Mouse (Mus musculus) adrenal gland, adult (tissue): Measurements from ENCODE around the gene Snu13.

ENCODE experiments used
- DNase-seq, 2 experiments: peaks; one replicate each; pipeline ENCODE4 v3.0.0; 2022 to 2023; ENCODE audit warnings: low spot score in 1 of 2; ENCODE audit not compliant: inconsistent age in 2 of 2

Snu13 gene

DNA sequence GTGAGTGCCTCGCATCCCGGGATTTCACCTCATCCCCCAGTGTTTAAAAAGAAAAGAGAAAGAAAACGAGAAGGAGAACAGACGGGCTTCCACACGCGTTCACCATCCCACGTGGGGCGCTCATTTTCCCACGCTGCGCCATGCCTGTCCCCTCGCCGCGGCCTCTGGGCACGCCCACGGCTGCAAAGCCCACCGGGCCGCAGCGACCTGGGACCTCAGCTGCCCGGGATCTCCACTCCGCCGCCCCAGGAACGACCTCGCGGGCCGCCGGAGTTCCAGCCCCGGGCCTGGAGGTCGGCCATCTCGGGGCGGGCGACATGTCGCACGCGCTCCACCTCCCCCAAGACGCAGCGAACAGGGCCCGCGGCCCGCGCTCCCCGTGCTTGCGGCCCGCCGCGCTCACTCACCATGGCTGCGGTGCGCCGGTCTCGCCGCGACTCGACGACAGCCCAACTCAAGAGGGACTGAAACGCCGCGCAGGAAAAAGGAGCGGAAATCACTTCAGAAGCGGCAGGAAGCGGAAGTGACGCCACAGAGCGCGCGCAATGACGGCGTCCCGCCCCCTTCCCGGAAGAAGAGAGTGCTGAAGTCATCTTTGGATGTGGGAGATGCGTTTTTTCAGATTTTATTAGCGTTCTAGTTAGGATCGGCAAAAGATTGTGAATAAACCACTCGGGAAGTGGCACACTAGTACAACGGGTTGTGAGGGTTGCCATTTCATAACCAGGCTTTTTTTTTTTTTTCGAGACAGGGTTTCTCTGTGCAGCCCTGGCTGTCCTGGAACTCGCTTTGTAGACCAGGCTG lies at the start of gene Snu13:
Gene Snu13 (minus strand): TSS at position 519 of the 804 bp plus-strand sequence.
- peak; percentile 93 to 98 for DNase-seq

DNA sequence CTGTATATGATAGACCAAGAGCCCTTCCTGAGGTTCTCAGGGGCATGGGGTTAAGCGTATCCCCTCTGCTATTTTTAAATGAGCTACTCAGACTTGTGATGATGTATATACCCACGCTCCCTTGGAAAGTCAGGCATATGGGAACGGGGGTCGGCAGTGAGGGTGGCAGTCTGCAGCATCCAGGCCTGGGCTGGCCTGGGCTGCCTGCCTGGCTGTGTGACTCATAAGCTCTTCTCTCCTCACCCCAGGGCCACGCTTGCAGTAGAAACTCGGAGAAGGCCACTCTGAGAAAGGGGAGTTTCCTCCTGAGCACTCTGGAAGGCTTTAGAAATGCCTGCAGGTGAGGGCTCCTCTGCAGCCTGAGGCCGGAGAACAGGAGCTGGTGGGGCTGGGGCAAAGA lies 43.7 kb upstream of the Snu13 start:
- peak; percentile 17 to 52 for DNase-seq

DNA sequence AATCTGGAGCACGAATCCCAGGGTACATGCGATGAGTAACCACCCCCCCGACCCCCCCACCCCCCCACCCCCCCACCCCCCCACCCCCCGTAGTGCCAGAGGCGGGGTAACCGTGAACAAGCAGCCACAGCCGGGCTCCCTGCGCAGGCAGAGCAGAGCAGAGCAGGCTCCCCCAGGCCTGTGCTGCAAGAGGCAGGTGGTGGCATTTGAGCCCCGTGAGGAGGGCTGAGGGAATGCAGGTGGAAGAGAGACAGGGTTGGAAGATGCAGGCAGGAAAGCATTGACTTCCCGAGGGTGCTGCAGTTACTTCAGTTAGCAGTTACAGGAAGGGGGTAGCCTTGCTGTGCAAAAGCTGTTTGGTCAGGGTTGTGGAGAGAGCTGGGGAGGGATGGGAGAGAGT lies 39.9 kb upstream of the Snu13 start:
- DNase-seq: no peak

DNA sequence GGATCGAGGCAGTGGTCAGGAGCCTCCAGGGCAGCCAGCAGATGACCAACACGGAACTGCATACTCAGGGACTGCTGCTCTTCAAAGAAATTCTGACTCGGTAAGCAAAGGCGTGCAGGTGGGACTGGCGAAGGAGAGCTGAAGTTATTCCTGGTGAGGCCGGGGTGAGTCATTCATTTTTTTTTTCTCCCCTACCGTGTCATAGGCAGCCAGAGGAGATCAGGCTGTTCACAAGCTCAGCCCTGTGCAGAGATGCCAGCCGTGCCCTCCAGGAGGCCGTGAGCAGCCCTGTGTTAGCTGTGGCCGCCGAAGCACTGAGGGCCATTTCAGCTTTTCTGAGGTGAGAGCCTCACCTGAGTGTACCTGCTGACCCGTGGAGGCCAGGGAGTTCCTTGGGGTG lies 38.7 kb upstream of the Snu13 start:
- DNase-seq: peak; percentile 46 to 56

- DNase-seq: no peak
Measured at GRCm38 (mm10) chr15:82085606-82086005, 38.2 kb upstream of the Snu13 start.

DNA sequence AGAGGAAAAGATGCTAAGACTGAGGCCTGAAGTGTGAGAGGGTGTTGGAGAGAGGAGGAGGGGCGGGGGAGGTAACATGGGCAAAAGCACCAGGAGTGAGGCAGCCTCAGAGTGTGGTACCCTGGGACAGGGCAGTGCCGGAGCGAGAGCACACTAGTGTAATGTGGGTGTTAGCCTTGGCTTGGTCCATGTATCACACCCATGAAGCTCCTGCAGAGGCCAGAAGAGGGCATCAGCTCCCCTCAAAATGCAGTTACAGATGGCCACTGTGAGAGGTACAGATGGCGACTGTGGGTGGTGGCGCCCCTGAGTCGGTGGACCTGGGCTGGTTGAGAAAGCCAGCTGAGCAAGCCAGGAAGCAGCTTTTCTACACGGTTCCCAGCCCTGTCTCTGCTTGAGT lies 33.8 kb upstream of the Snu13 start:
- peak; percentile 17 to 68 for DNase-seq

DNA sequence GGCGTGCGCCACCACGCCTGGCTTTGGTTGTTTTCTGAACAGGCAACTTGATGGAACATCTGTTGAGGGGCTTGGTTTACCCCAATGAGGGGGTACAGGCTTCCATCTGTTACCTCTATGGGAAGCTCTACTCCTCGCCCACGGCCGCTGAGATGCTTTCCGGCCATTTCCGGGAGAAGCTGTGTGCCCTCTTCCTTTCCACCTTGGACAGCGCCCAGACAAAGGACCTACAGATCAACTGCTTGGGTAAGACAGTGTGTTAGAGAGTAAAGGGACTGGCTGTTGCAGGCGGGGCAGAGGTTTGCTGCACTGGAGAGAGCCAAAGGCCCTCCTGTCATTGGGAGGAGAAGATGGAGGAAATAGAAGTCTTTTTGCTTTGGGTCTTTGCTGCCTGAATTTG lies 32.5 kb upstream of the Snu13 start:
- DNase-seq: no peak

DNA sequence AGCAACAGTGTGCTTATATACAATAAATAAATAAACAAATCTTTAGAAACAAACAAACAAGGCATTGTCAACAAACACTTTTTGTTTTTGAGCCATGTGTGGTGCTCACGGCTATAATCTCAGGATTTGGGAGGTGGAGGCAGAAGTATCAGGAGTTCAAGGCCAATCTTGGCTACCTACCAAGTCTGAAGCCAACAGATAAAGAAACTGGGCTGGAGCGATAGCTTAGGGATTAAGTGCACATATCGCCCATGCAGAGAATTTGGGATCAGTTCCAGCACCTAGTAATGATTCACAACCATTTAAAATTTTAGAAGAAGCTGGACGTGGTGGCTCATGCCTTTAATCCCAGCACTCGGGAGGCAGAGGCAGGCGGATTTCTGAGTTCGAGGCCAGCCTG lies 26.1 kb upstream of the Snu13 start:
- DNase-seq: no peak

GRCm38 (mm10) chr15:82071816-82072469 lies 24.5 kb upstream of the Snu13 start:
- no peak for DNase-seq

GRCm38 (mm10) chr15:82069898-82070297 lies 22.5 kb upstream of the Snu13 start, which contains the start of gene Mei1:
Gene Mei1 (plus strand): TSS chr15:82069996.
- no peak for DNase-seq

- peak; percentile 65 to 94 for DNase-seq
Measured at GRCm38 (mm10) chr15:82065511-82065910, 18.1 kb upstream of the Snu13 start.

DNA sequence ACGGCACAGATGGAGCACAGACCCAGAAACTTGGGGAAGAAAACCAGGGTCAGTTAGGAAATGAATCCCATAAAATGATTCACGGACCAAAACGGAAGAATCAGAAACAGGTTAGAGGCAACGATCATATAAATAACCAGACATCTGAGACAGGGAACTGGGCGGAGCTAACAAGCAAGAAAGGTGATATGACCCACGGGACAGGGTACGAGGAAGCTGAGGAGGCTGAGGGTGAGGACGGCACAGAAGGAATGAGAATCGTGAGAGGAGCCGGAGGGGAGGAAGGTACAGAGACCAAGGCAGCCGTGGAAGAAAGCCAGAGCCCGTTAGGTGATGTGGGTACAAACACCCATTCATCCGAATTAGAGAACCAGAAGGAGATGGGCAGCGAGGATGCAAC lies 16.5 kb upstream of the Snu13 start:
- no peak for DNase-seq

DNA sequence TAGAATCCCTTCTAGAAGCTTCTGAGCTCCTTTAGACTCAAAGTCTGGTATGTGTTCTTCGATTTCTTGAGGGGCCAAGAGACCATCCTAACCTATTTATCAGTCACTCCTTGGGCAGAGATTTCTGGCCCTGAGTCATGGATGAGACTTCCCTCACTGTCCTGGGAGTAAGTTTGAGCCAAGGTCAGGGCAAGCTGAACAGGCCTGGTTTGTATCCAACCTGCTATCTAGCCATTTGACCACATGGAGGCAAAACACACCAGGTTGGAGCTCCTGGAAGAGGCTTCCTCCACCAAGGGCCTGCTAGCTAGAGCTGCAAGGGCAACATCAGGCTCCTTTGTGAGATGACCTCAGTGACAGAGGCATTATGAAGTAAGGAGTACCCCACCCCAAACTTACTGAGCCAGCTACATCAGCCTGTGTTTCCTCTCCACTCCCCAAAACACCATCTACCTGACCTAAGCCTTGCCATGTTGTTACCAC lies 11.4 kb upstream of the Snu13 start, which contains the start of gene 4930407I10Rik:
Gene 4930407I10Rik (plus strand): TSS at position 433 of the 483 bp plus-strand sequence.
- DNase-seq: peak; percentile 50 to 70

GRCm38 (mm10) chr15:82052544-82052943 lies 5.1 kb upstream of the Snu13 start:
- DNase-seq: no peak

DNA sequence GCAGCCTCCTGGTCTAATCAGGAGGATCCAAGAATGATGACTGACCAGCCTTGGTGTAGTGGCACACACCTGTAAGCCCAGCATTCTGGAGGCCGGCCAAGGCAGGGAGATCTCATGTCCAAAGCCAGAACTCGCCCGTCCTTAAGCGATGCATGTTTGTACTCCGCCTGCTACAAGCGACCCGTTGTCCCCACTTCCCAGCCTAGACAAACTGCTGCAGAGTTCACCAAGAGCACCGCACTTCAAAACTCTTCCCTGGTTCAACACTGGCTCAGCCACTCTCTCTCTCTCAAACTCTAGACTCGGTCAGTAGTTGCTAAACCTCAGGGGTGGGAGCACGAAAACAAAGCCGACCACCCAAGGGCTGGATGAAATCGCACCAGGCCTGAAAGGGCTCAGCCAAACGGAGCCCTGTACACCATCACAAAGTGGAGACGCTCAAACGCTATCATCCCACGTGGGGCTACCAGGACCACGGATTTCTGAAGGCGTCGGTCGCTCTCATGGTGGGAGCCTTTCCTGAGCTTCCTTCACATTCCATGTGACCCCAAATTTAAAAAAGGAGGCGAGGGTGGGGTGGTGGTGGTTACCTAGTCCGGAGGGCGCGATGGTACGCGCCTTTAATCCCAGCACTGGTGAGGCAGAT lies 1.0 kb downstream of the Snu13 start:
- DNase-seq: peak; percentile 36 to 62

DNA sequence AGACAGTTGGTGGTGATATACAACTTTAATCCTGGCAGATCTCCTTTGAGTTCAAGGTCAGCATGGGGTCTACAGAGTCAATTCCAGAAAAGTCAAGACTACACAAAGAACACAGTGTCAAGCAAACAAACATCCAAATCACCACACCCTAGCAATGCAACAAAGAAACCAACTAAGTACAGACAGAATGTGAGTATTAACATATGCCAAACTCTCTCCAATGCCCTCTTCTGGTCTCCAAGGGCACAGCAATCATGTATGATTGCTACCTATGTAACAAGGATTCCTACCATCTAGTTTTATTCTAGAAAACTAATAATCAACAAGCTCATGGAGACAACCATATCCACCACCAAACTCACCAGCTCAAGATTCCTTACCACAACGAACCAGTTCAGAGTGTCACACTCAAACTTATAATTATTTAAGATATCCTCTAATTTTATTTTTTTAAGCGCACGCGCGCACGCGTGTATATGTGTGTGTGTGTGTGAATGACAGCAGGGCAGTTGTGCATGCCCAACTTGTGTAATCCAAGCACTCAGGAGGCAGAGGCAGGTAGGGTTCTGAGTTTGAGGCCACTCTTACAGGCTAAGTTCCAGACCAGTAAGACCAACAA lies 3.1 kb downstream of the Snu13 start:
- DNase-seq: peak in 1 of 2 experiments; percentile 60

- DNase-seq: peak; percentile 46 to 80
Measured at GRCm38 (mm10) chr15:82040650-82041049, 6.7 kb downstream of the Snu13 start.

DNA sequence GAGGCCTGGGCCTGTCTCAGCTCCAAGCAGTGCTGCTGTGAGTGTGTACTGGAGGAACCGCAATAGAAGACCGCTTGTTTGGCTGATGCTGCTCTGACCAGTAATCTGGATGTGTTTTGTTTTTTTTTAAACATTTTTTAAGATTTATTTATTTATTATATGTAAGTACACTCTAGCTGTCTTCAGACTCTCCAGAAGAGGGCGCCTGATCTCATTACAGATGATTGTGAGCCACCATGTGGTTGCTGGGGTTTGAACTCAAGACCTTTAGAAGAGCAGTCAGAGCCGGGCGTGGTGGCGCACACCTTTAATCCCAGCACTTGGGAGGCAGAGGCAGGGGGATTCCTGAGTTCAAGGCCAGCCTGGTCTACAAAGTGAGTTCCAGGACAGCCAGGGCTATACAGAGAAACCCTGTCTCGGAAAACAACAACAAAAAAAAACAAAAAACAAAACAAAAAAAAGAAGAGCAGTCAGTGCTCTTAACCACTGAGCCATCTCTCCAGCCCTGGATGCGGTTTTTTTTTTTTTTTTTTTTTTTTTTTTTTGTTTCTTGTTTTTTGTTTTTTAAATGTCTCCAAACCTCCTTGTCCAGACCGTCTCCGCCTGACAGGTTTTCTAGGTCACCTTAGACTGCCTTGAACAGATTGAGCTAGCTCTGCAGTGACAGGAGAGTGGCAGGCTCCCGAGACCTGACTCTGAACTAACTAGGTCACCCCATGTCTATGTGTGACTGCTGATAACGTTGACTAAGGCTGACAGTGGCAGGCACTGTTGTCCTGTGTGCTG lies 11.3 kb downstream of the Snu13 start:
- peak in 1 of 2 experiments; percentile 68 for DNase-seq

DNA sequence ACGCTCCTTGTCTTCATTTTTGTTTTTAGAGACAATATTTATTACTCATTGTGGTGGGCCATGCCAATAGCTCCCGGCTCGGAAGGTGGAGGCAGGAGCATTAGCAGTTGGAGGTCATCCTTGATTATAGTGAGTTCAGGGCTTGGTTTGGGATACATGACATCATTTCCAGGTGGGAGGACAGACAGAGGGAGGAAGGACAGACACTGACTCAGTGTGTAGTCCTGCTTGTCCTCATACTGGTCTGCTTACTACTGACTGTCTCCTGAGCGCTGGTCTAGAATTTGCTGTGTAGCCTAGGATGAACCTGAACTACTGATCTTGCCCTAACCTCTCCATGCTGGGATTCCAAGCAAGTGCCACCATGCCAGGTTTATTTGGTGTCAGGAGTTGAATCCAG lies 13.6 kb downstream of the Snu13 start, which contains the start of gene Desi1:
Gene Desi1 (minus strand): TSS at position 101 of the 400 bp plus-strand sequence.
- no peak for DNase-seq

DNA sequence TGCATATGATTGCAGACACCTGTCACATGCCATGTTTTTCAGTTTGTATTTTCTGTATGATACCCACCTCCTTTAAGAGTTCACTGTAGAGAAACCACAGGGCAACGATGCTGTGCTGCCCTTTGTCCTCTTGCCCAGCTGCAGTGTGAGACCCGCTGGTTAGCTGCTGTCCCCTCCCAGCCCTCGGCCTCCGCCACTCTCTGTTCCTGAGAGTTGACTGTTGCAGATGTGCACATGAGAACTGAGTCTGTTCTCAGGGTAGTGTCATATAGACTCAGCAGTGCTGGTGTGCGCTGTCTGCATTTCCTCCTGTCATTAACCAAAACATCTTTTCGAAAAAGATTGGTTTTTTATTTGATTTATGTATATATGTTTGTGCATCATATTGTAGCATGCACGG lies 15.0 kb downstream of the Snu13 start:
- DNase-seq: no peak
